Mouse (Mus musculus) left cerebral cortex, adult 18-20 months (tissue): ENCODE data around the gene Zfp566. TPM values are rescaled to one million over a fixed set of nuclear protein-coding genes. Genes with fewer than 3 reads are reported as not detected.
A peak's percentile ranks its signal among the peaks of the same experiment; 100 is the strongest.
"Not testable (repeated sequence)": the region's sequence is repeated elsewhere in the genome, so short reads cannot be mapped to it uniquely, and the experiment has no call there.

Experiments
- DNase-seq, 2 experiments: peaks; one replicate each; pipeline ENCODE4 v3.0.0; 2021 to 2022; ENCODE audit warnings: low spot score in 2 of 2, mixed read lengths in 1 of 2
- long read RNA-seq, 2 experiments: library from polyadenylated mRNA; stranded (forward); transcript quantifications; one replicate each; pipeline ENCODE4 v2.0.0; 2021
- total RNA-seq, 2 experiments: library from RNA; stranded (reverse); gene quantifications; 2 replicates each; pipeline ENCODE4 v1.2.3; 2021

Zfp566 gene
- 1 to 10 TPM; 5.6 to 7.7 TPM for total RNA-seq
- long read RNA-seq, experiment 1, transcript Zfp566-201 (4 exons, 1,709 nt) = major isoform, 5 of 6 reads
- long read RNA-seq, experiment 1, partial matches to known transcripts = 0 of 6 reads
- long read RNA-seq, experiment 1, other reads (novel, unspliced or antisense) = 1 of 6 reads
- long read RNA-seq, experiment 2, transcript Zfp566-201 (4 exons, 1,709 nt) = major isoform, 7 of 7 reads
- long read RNA-seq, experiment 2, partial matches to known transcripts = 0 of 7 reads
- long read RNA-seq, experiment 2, other reads (novel, unspliced or antisense) = 0 of 7 reads

DNA sequence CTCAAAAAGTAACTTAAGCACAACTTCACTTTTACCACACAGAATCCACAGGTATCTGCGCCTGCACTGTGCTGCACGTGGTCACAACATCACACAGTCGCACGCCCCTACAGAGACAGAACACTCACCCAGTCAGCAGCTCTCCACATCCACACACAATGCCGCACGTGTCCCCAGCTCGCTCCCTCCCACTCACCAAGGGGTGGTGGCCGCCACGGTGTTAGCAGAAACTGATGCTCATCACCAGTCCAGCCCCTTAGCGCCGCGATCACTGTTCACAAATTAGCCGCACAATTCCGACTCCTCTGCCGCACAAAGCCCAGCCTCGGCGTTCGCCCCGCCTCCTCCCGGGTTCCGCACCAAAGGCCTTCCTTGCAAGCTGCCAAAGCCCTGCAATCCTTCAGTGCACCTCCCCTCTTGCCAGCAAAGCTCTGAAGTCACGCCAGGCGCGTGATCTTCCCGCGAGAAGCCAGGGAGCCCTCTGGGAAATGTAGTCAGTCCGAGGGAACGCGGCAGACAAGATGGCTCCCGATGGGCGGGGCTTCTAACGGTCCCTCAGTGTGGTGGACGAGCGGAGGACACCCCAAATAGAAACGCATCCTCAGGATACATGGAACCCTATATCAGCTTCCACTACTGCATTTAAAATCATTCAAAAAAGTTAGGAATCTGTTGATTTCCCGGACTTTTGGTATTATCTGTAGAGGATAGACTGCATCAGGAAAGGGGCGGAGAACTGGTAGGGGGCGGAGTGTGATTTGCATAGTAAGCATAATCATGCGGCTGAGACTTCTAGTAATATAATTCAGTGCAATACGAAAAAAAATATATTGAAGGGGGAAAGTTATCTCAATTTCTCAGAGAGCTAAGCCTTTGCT is at the start of gene Zfp566, which contains the start of gene Gm26920:
TSS of gene Zfp566 (minus strand) at position 436 of the 878 bp plus-strand sequence.
TSS of gene Gm26920 (minus strand) at position 319 of the 878 bp plus-strand sequence.
- DNase-seq = peak; percentile 95 to 96

GRCm38 (mm10) chr7:30136826-30137225 is 46.5 kb upstream of the Zfp566 start:
- DNase-seq = no peak

- no peak for DNase-seq
These were observed 42.1 kb upstream of the Zfp566 start for GRCm38 (mm10) chr7:30132396-30132795.

DNA sequence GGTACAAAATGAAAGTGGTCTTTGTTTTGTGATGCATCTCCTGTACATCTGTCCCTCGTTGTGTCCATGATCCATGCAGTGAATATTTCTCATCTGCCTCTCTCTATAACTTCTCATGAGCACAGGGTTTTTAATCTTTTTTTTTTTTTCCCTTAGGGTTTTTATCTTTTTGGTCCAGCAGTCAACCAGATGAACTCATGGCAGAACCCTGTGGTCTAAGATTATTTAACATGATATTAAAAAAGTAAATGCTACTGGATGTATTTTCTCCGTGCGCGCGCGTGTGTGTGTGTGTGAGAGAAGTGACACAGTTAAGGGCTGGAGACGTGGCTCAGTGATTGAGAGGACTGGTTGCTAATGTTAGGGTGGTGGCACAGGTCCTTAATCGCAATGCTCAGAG is 39.6 kb upstream of the Zfp566 start:
- no peak for DNase-seq

GRCm38 (mm10) chr7:30122188-30122530 is 31.8 kb upstream of the Zfp566 start:
- DNase-seq = no peak

DNA sequence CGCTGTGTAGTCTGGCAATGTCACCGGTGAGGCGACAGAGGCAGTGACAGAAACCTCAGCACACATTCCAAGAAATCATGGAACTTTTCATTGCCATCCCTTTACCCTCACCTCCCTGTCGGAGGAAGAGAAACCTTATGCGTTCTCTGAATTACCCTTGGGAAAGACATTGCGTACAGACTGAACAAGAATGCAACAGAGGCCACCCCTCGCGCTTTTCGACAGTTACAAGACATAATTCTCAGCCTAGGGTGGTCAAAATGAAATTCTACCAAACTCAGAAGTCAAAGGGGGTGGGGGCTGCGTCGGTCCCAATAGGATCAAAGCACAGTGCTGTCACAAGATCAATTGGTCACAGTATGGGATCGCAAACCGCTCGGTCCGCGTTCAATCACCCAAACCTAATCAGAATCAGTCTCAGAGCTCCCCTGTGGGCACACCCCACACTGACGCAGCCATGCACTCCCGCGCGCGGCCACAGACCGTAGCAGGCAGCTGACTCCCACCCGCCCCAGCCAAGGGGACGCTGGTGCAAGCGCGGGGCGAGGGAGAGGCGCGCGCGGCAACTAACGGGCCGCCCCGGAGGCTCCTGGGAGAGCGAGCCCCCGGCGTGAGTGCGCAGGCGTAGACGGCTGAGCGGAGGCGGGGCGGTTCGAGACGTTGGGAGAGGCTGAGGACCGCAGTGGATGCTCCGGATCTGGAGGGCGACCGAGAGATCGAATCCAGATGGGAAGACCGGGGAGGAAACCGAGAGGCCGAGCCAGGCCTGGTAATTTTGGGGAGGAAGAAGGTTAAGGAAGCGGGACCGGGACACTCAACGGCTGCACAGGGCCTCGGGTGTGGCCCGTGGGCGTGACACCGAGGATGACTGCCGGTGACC is 31.2 kb upstream of the Zfp566 start, which contains the start of gene Zfp382:
TSS of gene Zfp382 (plus strand) at position 635 of the 880 bp plus-strand sequence.
- DNase-seq = peak; percentile 91 to 94

GRCm38 (mm10) chr7:30117935-30118334 is 27.6 kb upstream of the Zfp566 start:
- DNase-seq = not testable (repeated sequence)

- DNase-seq = no peak
These were observed 25.7 kb upstream of the Zfp566 start for GRCm38 (mm10) chr7:30116076-30116475.

DNA sequence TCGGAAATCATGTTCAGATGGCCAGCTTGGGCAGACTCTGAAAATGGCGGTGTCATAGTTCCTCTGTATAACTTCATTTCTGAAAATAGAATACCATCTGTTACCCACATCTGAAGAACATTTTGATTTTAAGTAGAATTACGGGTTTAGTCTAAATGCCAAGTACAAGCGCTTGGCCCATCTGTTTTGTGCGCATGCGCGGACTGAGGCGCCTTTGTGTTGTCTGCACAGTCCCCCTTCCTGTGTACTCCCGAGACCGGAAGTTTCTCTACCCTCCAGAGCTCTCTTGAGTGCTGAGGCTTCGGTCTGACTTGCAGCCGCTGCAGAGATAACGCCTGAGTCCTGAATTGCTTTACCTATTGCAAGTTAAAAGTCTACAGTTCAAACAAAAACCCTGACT is 9.0 kb upstream of the Zfp566 start:
- DNase-seq = peak; percentile 77 to 84

GRCm38 (mm10) chr7:30095551-30096125 is 5.3 kb upstream of the Zfp566 start:
- DNase-seq = no peak

DNA sequence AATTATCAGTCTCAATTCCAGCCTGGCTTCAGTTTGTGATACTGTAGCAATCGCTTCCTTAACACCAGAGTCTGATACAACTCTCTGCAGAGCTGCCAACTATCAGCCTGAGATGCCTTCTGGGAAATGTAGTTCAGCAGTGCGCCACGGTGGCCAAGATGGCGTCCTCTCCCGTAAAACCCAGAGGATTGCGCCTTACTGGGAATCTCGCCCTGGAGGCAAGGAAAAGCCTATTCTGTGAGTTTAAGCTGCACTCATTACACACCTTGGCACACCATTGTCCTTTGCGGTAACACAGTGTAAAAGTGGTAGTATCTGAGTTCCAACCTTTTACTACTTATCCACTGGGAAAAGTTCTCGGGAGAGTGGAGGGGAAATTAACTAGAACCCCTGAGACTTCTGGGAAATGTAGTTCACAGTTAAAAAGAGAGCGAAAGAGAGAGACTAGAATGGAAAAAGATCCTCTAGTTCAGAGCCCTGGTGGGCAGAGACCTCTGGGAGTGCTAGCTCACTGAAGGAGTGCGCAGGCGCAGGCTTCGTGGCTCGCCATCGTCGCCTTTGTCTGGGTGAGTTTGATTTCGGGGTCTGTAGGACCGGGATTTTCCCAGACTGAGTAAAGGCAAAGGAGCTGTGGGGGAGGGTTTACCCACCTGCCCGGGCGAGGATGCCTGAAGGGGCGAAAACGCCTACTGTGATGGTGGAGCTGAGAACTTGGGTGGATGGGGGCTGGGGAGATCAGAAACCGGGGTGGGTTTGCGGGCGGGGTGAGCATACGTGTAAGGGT is 4.5 kb upstream of the Zfp566 start, which contains the start of gene Zfp260:
TSS of gene Zfp260 (plus strand) at position 132 of the 784 bp plus-strand sequence.
- DNase-seq = peak; percentile 86 to 91

GRCm38 (mm10) chr7:30093918-30094415 is 3.6 kb upstream of the Zfp566 start:
- no peak for DNase-seq

- DNase-seq = no peak
These were observed 2.3 kb upstream of the Zfp566 start for GRCm38 (mm10) chr7:30092666-30093065.

DNA sequence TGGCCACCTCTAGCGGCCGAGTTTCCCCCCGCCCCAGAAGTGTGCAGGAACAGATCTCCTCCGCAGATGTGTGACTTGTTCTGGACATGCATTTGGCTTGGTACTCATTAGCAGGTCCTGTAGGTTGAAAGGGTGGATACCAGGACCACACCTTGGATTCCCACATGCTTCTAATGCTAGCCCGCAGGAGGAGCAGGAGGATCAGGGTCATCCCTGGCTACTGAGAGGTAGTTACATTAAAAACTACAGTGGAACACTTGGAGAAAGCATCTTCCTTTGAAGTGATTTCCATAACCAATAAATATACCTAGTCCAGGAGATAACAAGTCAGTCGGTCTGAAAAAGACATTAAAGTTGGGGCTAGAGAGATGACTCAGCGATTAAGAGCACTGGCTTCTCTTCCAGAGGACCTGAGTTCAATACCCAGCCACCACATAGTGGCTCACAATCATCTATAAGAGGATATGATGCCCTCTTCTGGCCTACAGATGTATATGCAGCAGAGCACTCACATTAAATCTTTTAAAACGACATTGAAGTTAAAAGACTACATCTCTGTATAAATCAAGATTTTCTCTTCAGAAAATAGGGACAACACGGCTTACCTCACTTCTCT is 751 bp upstream of the Zfp566 start:
- DNase-seq = no peak

DNA sequence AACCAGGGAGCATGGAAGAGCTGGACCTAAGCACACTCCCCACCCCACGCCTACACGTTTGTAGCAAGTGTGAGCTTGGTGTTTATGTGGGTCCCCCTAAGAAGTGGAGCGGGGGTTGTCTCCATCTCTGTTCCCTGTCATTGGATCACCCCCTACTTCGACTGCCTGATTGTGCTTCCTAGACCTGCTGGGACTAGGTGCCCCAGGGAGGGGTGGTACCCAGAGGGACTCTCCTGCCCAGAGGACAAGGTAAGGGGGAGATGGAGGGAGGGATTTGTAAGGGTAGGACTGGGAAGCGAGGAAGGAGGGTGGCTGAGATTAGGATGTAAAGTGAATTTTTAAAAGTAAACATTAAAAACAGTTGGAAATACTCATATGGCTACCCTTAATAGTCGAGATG is 922 bp downstream of the Zfp566 start:
- no peak for DNase-seq

GRCm38 (mm10) chr7:30086524-30086923 is 3.8 kb downstream of the Zfp566 start:
- DNase-seq = peak; percentile 42 to 55

DNA sequence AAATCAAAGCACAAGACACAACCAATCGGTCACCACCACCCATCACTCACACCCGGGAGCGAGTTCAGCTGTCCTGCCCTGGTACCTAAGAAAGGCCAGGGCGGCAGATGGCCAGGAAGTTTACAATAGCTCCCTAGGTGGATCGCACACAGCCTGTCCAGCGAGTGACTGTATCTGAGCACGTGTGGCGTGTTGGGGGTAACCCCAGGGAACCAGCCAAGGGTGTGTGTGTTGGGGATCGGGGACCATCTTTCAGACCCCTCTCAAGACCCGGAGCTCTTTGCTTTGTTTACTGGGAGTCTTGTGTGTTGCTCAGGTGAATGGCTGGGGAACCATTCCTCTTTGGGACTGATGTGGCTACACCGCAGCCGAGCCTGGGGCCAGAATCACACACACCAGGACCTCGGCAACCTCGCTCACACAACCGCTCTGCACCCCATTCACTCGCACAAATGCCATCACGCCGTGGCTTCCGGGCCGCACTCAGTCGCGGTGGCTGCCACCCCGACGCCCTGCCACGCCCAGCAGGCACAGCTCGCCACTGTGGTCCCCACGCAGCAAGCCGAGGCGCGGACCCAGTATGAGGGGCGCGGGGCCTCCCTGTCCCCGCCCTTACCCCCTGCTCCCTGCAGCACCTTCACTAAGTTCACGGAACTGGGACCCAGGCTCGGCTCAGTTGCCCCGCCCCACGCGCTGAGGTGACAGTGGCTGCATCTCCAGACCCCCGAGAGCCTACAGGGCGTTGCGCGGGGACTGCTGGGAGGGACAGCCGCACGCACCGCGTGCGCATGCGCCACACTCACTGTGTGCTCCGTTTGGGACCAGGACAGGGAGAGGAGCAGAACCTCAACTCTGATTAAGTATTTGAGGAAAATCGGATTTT is 17.9 kb downstream of the Zfp566 start, which contains the start of gene Zfp82:
TSS of gene Zfp82 (minus strand) at position 755 of the 883 bp plus-strand sequence.
- peak; percentile 78 to 87 for DNase-seq

- DNase-seq = no peak
These were observed 25.7 kb downstream of the Zfp566 start for GRCm38 (mm10) chr7:30064622-30065021.
